Mouse (Mus musculus) heart, embryonic 15.5 days (tissue): ENCODE data around the gene Olfr582. TPM values are rescaled to one million over a fixed set of nuclear protein-coding genes. Genes with fewer than 3 reads are reported as not detected.

Source experiments
- ATAC-seq: fragments of 200-750 bp; cut with Nextera tagmentation; replicated peaks from 2 replicates; pipeline ENCODE4 v1.8.0; 2017; ENCODE audit warnings: low read depth, moderate TSS enrichment; ENCODE audit not compliant: insufficient number of reproducible peaks, insufficient read depth, low FRiP score
- H3K27ac ChIP-seq: fragments of 300-500 bp; sonication (generic); 2 replicates; pipeline ENCODE4 v1.5.1; 2015; ENCODE audit warnings: mild to moderate bottlenecking, inconsistent platforms
- H3K27me3 ChIP-seq: fragments of 300-500 bp; sonication (generic); 2 replicates; pipeline ENCODE4 v1.6.1; 2015; ENCODE audit warnings: inconsistent platforms
- H3K36me3 ChIP-seq: fragments of 300-500 bp; sonication (generic); 2 replicates; pipeline ENCODE4 v1.6.1; 2015; ENCODE audit warnings: mild to moderate bottlenecking, inconsistent platforms
- H3K4me1 ChIP-seq: fragments of 300-500 bp; sonication (generic); replicated peaks from 2 replicates; pipeline ENCODE4 v1.6.1; 2015; ENCODE audit warnings: inconsistent platforms
- H3K4me2 ChIP-seq: fragments of 300-500 bp; sonication (generic); 2 replicates; pipeline ENCODE4 v1.6.1; 2015; ENCODE audit warnings: inconsistent platforms, mild to moderate bottlenecking, moderate library complexity
- H3K4me3 ChIP-seq: fragments of 300-500 bp; sonication (generic); 2 replicates; pipeline ENCODE4 v1.5.1; 2015; ENCODE audit warnings: mild to moderate bottlenecking, inconsistent platforms
- H3K9ac ChIP-seq: fragments of 300-500 bp; sonication (generic); 2 replicates; pipeline ENCODE4 v1.6.1; 2015; ENCODE audit warnings: mild to moderate bottlenecking, inconsistent platforms
- H3K9me3 ChIP-seq: fragments of 300-500 bp; sonication (generic); replicated peaks from 2 replicates; pipeline ENCODE4 v1.6.1; 2016; ENCODE audit warnings: inconsistent platforms
- WGBS: fragments of 180-500 bp; shearing (Covaris S2); methylation state at CpG from one replicate; pipeline ENCODE4 v1.1.7; 2015; ENCODE audit warnings: mixed read lengths; 5-methylcytosine and 5-hydroxymethylcytosine counted together
- polyA plus RNA-seq: library from polyadenylated mRNA; unstranded; fragments of >200 nt; fragmentation: Nextera tagmentation; extraction: Ambion mirVana; gene quantifications from 2 replicates; pipeline ENCODE4 v1.2.1, GENCODE M21; 2015

Gene Olfr582
- polyA plus RNA-seq, result not detected in 2 replicates

GRCm38 (mm10) chr7:103037724-103038123 is at the start of gene Olfr582:
TSS of gene Olfr582 (plus strand) at chr7:103038024.
- no peak for ATAC-seq
- no peak within 1 kb of the TSS for H3K4me3 ChIP-seq
- no peaks in the 10 kb centered on the region for H3K4me1 ChIP-seq
- H3K27me3 ChIP-seq, result no peaks in the 10 kb centered on the region
- H3K4me2 ChIP-seq, result no peak within 1 kb of the TSS
- no peaks in the 10 kb centered on the region for H3K9me3 ChIP-seq
- no peaks in the 10 kb centered on the region for H3K36me3 ChIP-seq
- no peak within 1 kb of the TSS for H3K9ac ChIP-seq
- H3K27ac ChIP-seq, result no peak within 1 kb of the TSS

DNA sequence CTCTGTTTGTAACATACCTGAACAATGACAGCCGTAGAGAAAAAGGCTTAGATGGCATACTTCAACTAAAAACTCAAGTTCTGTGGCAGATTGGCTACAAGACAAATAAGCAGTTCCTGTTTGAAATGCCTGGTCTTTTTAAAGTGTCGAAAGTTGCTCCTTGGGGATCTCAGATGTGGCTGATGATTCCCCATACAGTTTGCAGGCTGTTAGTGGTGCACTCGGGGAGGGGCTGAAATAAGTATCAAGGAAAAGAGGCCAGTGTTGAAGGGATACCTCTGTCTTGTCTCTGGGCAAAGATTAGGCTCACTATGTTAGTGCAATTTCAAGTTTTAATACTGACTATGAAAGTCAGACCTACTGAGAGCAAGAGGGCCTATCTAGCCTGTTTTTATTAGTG is 48.6 kb upstream of the Olfr582 start, which contains the start of gene Olfr578:
Olfr578 (minus strand) TSS at position 101 of the 400 bp plus-strand sequence.
- H3K36me3 ChIP-seq, result no peaks in the 10 kb centered on the region
- WGBS, result 48% methylated on average over 3 of the region's 3 CpGs
- no peaks in the 10 kb centered on the region for H3K9me3 ChIP-seq
- H3K27me3 ChIP-seq, result no peaks in the 10 kb centered on the region
- H3K9ac ChIP-seq, result no peak within 1 kb of the TSS
- H3K4me3 ChIP-seq, result no peak within 1 kb of the TSS
- H3K27ac ChIP-seq, result no peak within 1 kb of the TSS
- no peak within 1 kb of the TSS for H3K4me2 ChIP-seq
- no peak for ATAC-seq
- no peaks in the 10 kb centered on the region for H3K4me1 ChIP-seq

DNA sequence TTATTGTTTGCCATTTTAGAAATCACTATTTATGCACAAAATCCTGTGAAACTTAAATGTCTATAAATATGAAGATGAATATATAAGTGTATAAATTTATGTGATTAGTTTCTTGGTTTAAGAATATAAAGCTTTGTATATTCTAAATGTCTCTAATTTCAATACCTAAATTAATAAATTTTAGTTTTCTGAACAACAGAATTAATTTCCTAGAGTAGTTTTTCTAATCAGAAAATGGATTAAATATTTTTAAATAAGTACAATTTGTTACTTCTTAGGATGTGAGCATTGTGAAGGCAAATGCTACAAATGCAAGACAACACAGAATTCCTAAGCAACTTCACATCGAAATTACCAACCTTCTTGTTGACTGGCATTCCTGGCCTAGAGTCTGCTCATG is 13.2 kb downstream of the Olfr582 start, which contains the start of gene Olfr583:
Olfr583 (plus strand) TSS at position 301 of the 400 bp plus-strand sequence.
- Histone ChIP-seq H3K27ac (no peak within 1 kb of the TSS), H3K4me1 (no peaks in the 10 kb centered on the region), H3K4me2 (no peak within 1 kb of the TSS), H3K9me3 (no peaks in the 10 kb centered on the region), H3K36me3 (no peaks in the 10 kb centered on the region), H3K27me3 (no peaks in the 10 kb centered on the region), H3K9ac (no peak within 1 kb of the TSS), H3K4me3 (no peak within 1 kb of the TSS)
- no peak for ATAC-seq
- WGBS, result 80% methylated on average over 1 of the region's 1 CpGs

DNA sequence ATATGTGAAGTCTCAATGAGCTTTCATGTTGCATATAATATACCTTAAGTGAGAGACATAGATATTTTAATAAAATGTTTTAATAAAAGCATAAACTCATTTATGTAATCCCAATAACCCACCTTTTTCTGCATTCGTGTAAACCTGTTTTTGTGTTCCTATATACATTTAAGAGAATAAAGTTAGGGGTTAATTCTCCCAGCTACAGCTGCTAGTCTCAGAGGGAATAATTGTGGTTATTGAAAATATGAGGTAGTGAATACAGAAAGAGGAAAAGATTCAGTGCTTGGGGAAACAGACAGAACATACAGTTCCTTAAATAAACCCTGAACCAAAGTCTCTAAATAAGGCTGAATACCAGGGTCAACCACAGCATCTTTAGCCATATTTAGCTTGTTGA is 43.8 kb downstream of the Olfr582 start, which contains the start of gene Olfr584:
Olfr584 (plus strand) TSS at position 301 of the 400 bp plus-strand sequence.
- H3K4me3 ChIP-seq, result no peak within 1 kb of the TSS
- no peaks in the 10 kb centered on the region for H3K4me1 ChIP-seq
- H3K9me3 ChIP-seq, result no peaks in the 10 kb centered on the region
- WGBS, result 71% methylated on average over 1 of the region's 1 CpGs
- no peak for ATAC-seq
- no peaks in the 10 kb centered on the region for H3K27me3 ChIP-seq
- no peak within 1 kb of the TSS for H3K9ac ChIP-seq
- H3K4me2 ChIP-seq, result no peak within 1 kb of the TSS
- H3K36me3 ChIP-seq, result no peaks in the 10 kb centered on the region
- H3K27ac ChIP-seq, result no peak within 1 kb of the TSS

Other genes starting within 250 kb of the Olfr582 start
- not detected in 2 replicates for gene Olfr564, start 234.5 kb upstream of the Olfr582 start, polyA plus RNA-seq
- not detected in 2 replicates for gene Olfr566, start 179.3 kb upstream of the Olfr582 start, polyA plus RNA-seq
- not detected in 2 replicates for gene Olfr568, start 160.9 kb upstream of the Olfr582 start, polyA plus RNA-seq
- not detected in 2 replicates for gene Olfr569, start 147.1 kb upstream of the Olfr582 start, polyA plus RNA-seq
- not detected in 2 replicates for gene Olfr570, start 143.4 kb upstream of the Olfr582 start, polyA plus RNA-seq
- not detected in 2 replicates for gene Olfr571, start 120.5 kb upstream of the Olfr582 start, polyA plus RNA-seq
- gene Olfr572, start 113.6 kb upstream of the Olfr582 start, polyA plus RNA-seq, result not detected in 2 replicates
- gene Olfr573-ps1, start 95.4 kb upstream of the Olfr582 start, polyA plus RNA-seq, result not detected in 2 replicates
- not detected in 2 replicates for gene Olfr574, start 89.6 kb upstream of the Olfr582 start, polyA plus RNA-seq
- not detected in 2 replicates for gene Olfr575, start 79.2 kb upstream of the Olfr582 start, polyA plus RNA-seq
- gene Olfr576, start 75.4 kb upstream of the Olfr582 start, polyA plus RNA-seq, result not detected in 2 replicates
- gene Olfr577, start 62.1 kb upstream of the Olfr582 start, polyA plus RNA-seq, result not detected in 2 replicates
- gene Olfr578, start 48.7 kb upstream of the Olfr582 start, polyA plus RNA-seq, result not detected in 2 replicates
- not detected in 2 replicates for gene Olfr583, start 13.3 kb downstream of the Olfr582 start, polyA plus RNA-seq
- not detected in 2 replicates for gene Olfr584, start 43.9 kb downstream of the Olfr582 start, polyA plus RNA-seq
- not detected in 2 replicates for gene Olfr585, start 59.7 kb downstream of the Olfr582 start, polyA plus RNA-seq
- gene Olfr586, start 87.6 kb downstream of the Olfr582 start, polyA plus RNA-seq, result not detected in 2 replicates
- not detected in 2 replicates for gene Olfr588-ps1, start 102.9 kb downstream of the Olfr582 start, polyA plus RNA-seq
- not detected in 2 replicates for gene Olfr589, start 118.3 kb downstream of the Olfr582 start, polyA plus RNA-seq
- not detected in 2 replicates for gene Olfr591, start 140.3 kb downstream of the Olfr582 start, polyA plus RNA-seq
- not detected in 2 replicates for gene Olfr592, start 146.8 kb downstream of the Olfr582 start, polyA plus RNA-seq
- not detected in 2 replicates for gene Olfr593, start 173.8 kb downstream of the Olfr582 start, polyA plus RNA-seq
- gene Olfr594, start 179.0 kb downstream of the Olfr582 start, polyA plus RNA-seq, result not detected in 2 replicates
- not detected in 2 replicates for gene Usp17ld, start 214.5 kb downstream of the Olfr582 start, polyA plus RNA-seq